Mouse (Mus musculus) stomach, postnatal 0 days (tissue): ENCODE results near the gene Slc4a10. TPM values are rescaled to one million over a fixed set of nuclear protein-coding genes. Genes with fewer than 3 reads are reported as not detected.
A peak's percentile ranks its signal among the peaks of the same experiment; 100 is the strongest.
"Not testable (repeated sequence)": the region's sequence is repeated elsewhere in the genome, so short reads cannot be mapped to it uniquely, and the experiment has no call there.

ENCODE experiments used
- ATAC-seq: fragments of 200-750 bp; cut with Nextera tagmentation; 2 replicates; pipeline ENCODE4 v1.8.0; 2017; ENCODE audit not compliant: low FRiP score, low TSS enrichment
- DNase-seq: peaks from one replicate; pipeline ENCODE4 v3.0.0-alpha.2; 2016; ENCODE audit warnings: low spot score
- H3K27ac ChIP-seq: fragments of 300-500 bp; sonication (generic); replicated peaks from 2 replicates; pipeline ENCODE4 v1.5.1; 2014; ENCODE audit warnings: mild to moderate bottlenecking, control low read depth
- H3K27me3 ChIP-seq: fragments of 300-500 bp; sonication (generic); 2 replicates; pipeline ENCODE4 v1.6.1; 2014; ENCODE audit warnings: low read length; ENCODE audit not compliant: control insufficient read depth, insufficient read depth
- H3K36me3 ChIP-seq: fragments of 300-500 bp; sonication (generic); 2 replicates; pipeline ENCODE4 v1.6.1; 2014; ENCODE audit warnings: low read length, mixed read lengths; ENCODE audit not compliant: control insufficient read depth, insufficient read depth
- H3K4me1 ChIP-seq: fragments of 300-500 bp; sonication (generic); replicated peaks from 2 replicates; pipeline ENCODE4 v1.6.1; 2014; ENCODE audit warnings: antibody characterized with exemption; ENCODE audit not compliant: control insufficient read depth, insufficient read depth
- H3K4me2 ChIP-seq: fragments of 300-500 bp; sonication (generic); replicated peaks from 2 replicates; pipeline ENCODE4 v1.6.1; 2014; ENCODE audit warnings: low read depth, mild to moderate bottlenecking, control low read depth, moderate library complexity
- H3K4me3 ChIP-seq: fragments of 300-500 bp; sonication (generic); 2 replicates; pipeline ENCODE4 v1.5.1; 2014; ENCODE audit warnings: low read depth, low read length, control low read depth
- H3K9ac ChIP-seq: fragments of 300-500 bp; sonication (generic); 2 replicates; pipeline ENCODE4 v1.6.1; 2014; ENCODE audit warnings: mild to moderate bottlenecking, low read length, control low read depth, mixed read lengths
- H3K9me3 ChIP-seq: fragments of 300-500 bp; sonication (generic); 2 replicates; pipeline ENCODE4 v1.6.1; 2016; ENCODE audit warnings: low read length; ENCODE audit not compliant: control insufficient read depth
- CTCF ChIP-seq: IDR thresholded peaks from 2 replicates; pipeline ENCODE4 v1.5.1; 2016; ENCODE audit warnings: antibody characterized with exemption, low read depth, mild to moderate bottlenecking, moderate library complexity
- EP300 ChIP-seq: optimal IDR thresholded peaks from 2 replicates; pipeline ENCODE3; 2016; ENCODE audit warnings: antibody characterized with exemption
- WGBS: fragments of 180-500 bp; shearing (Covaris S2); extraction: QIAGEN DNeasy Blood & Tissue Kit; methylation state at CpG from one replicate; pipeline ENCODE4 v1.1.7; 2014; 5-methylcytosine and 5-hydroxymethylcytosine counted together
- polyA plus RNA-seq: library from polyadenylated mRNA; unstranded; fragments of >200 nt; fragmentation: Nextera tagmentation; extraction: Ambion mirVana; gene quantifications from 2 replicates; pipeline ENCODE4 v1.2.1, GENCODE M21; 2015

The Slc4a10 gene
- 0.15 and 0.16 TPM in 2 replicates for polyA plus RNA-seq

DNA sequence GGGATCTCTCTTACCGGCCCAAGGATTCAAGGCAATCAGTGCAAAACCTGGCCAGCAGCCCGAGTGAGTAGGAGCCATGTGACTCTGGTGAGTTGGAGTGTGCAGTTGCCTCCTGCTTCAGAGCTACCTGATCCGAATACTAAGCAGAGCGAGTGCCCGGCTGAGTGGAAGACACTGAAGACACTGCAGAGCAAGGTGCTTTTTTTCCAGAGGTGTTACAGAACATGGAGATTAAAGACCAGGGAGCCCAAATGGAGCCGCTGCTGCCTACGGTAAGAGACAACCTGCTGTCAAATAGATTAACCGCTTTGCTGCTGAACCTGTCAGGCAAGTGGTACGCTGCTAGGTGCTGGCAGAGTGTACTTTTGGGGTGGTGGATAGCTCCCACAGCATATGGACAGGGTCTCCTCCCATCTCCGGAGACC, at the start of gene Slc4a10:
TSS of gene Slc4a10 (plus strand) at position 42 of the 425 bp plus-strand sequence.
- Histone ChIP-seq H3K4me3 (peak within 1 kb of the TSS; percentile 36), H3K9me3 (no peaks in the 10 kb centered on the region), H3K27ac (no peak within 1 kb of the TSS), H3K4me1 (no peaks in the 10 kb centered on the region), H3K4me2 (peak within 1 kb of the TSS; percentile 56), H3K27me3 (no peaks in the 10 kb centered on the region), H3K36me3 (no peaks in the 10 kb centered on the region), H3K9ac (0 out of 2 replicates have a peak within 1 kb of the TSS, but pooled peaks have one; percentile 35)
- ATAC-seq (no peak), DNase-seq (peak; percentile 15)
- WGBS, result 18% methylated on average over 10 of the region's 10 CpGs
- TF ChIP-seq EP300 (no peak), CTCF (no peak)

DNA sequence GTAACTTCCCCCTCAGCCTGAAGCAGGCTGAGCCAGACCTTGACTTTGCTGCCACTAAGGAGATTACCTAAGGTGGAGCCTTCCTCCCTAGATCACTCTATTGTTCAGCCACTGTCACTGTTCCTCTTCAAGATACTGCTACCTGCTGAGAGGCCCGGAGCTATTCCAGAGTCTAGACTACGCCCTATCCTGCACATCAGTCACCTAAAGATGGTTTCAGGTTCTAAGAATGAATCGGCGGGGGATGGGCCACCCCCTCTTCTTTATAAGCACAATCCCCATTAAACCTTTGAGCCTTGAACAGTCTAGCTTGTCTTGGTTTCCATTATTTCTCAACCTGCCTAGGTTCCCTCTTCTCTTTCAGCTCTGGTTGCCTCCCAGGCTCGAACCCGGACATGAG, 45.0 kb upstream of the Slc4a10 start:
- H3K27me3 ChIP-seq, ATAC-seq, DNase-seq, H3K27ac ChIP-seq, H3K4me2 ChIP-seq, H3K4me3 ChIP-seq, H3K4me1 ChIP-seq, H3K9me3 ChIP-seq, H3K9ac ChIP-seq, H3K36me3 ChIP-seq: not testable (repeated sequence)
- WGBS, result 86% methylated on average over 6 of the region's 6 CpGs

DNA sequence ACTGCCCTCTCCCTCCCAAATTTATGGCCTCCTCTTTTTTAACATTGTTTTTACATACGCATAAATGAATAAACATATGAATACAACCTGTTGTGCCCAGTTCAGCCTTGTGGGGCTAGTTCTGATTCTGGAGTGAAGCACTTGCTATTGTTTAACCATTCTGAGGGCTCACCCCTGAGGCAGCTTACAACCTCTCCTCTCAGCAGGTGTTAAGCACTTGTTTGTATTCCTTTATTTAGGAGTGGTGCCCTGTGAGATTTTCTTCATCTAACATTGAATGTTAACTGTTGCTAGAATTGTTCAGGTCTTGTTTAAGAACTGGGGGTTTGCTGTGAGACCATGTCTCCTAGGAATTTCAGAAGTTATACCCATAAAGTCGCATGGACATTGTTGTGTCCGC, 28.1 kb upstream of the Slc4a10 start:
- no peaks in the 10 kb centered on the region for H3K27me3 ChIP-seq
- H3K4me1 ChIP-seq, result no peaks in the 10 kb centered on the region
- WGBS, result 70% methylated on average over 3 of the region's 3 CpGs
- H3K4me3 ChIP-seq, result no peak overlapping the region
- DNase-seq (no peak), ATAC-seq (no peak)
- H3K36me3 ChIP-seq, result no peaks in the 10 kb centered on the region
- H3K9me3 ChIP-seq, result no peaks in the 10 kb centered on the region
- no peak overlapping the region for H3K27ac ChIP-seq
- H3K9ac ChIP-seq, result no peak overlapping the region
- no peak for TF ChIP-seq EP300
- TF ChIP-seq CTCF, result no peak
- no peak overlapping the region for H3K4me2 ChIP-seq

DNA sequence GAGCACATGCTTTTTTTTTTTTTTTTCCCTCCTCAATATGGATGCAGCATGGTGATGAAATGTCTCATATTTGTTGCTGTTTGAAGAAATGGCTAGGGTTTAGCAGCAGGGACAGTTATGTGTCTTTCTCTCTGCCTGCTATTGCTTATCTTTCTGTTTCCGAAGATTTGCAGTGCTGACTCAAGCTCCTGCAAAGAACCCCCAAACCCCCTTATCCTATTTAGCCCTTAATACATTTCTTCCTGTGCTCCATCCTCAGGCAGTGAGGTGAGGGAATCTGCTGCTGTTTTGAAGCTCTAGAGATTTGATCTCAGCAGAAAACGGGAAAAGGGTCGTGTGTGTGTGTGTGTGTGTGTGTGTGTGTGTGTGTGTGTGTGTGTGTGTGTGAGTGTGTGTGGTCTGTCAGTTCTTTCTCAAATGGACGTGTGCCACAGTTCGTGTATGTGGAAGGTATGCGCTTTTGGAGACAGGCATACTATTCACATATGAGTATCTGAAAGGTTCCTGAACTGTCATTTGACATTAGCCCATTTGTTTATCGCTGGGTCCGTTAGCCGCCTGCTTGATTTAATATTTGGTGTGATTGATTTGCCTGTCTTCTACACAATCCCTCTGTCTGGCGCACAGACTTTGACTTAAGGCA, 720 bp downstream of the Slc4a10 start:
- peak overlapping the region; percentile 56 for H3K4me2 ChIP-seq
- H3K27ac ChIP-seq, result no peak overlapping the region
- TF ChIP-seq CTCF (no peak), EP300 (no peak)
- ATAC-seq, result no peak
- peak overlapping the region; percentile 36 for H3K4me3 ChIP-seq
- no peaks in the 10 kb centered on the region for H3K27me3 ChIP-seq
- H3K9me3 ChIP-seq, result no peaks in the 10 kb centered on the region
- no peaks in the 10 kb centered on the region for H3K4me1 ChIP-seq
- H3K9ac ChIP-seq, result peak overlapping the region; percentile 35; the same call in 1 of the 2 replicates
- DNase-seq, result no peak
- no peaks in the 10 kb centered on the region for H3K36me3 ChIP-seq
- 8% methylated on average over 10 of the region's 10 CpGs for WGBS

DNA sequence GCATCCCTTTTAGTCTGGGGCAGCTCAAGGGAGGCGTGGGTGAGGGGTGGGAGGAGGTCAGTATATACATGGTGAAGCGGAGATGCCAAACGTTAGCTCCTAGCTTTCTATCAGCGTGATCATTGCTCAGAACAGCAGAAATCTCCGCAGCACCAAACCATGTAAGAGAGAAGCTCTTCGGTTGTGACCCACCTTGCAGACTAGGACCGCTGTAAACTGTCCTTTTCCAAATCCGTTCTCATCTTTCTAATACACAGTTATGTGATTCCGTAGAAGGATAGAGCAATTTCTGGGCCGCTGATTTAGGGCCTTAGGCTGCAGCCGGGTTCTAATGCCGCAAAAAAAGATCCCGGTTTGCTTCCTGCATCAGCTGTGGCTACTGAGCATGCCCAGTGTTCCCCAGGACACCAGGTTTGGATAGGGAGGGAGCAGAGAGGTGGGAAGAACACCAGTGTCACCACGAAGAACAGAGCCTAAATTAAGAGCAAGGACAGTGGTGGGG, 1.3 kb downstream of the Slc4a10 start:
- WGBS, result 1% methylated on average over 14 of the region's 14 CpGs
- no peak for ATAC-seq

DNA sequence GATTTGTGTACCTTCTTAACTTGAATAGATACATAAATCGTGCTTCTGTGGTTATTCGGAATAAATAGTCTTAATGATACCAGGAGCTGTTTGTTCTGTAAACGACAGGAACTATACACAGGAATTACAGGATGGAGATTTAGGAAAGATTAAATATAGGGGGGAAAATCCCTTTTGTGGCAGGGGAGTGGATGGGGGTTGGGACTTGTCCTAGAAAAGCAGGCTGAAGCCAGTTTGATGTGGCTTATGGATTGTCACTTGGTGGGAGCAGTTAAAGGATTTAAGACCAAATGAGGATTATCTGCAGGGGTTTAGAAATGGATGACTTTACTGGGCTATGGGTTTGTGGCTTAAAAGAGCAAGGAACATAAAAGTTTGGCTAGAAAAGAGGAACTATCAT, 1.9 kb downstream of the Slc4a10 start:
- Histone ChIP-seq H3K4me1 (no peaks in the 10 kb centered on the region), H3K36me3 (no peaks in the 10 kb centered on the region), H3K9me3 (no peaks in the 10 kb centered on the region), H3K27me3 (no peaks in the 10 kb centered on the region), H3K4me2 (peak overlapping the region; percentile 56; the same call in 1 of the 2 replicates), H3K27ac (no peak overlapping the region), H3K4me3 (no peak overlapping the region; the same call in 1 of the 2 replicates), H3K9ac (no peak overlapping the region)
- no peak for TF ChIP-seq CTCF
- TF ChIP-seq EP300, result no peak
- no peak for DNase-seq
- WGBS, result 7% methylated on average over 3 of the region's 3 CpGs
- no peak for ATAC-seq

More for the DNA sequence above, 1.3 kb downstream of the Slc4a10 start:
- no peak overlapping the region for H3K27ac ChIP-seq
- H3K4me2 ChIP-seq, result peak overlapping the region; percentile 56
- TF ChIP-seq EP300 (no peak), CTCF (no peak)
- peak overlapping the region; percentile 35; the same call in 1 of the 2 replicates for H3K9ac ChIP-seq
- H3K4me1 ChIP-seq, result no peaks in the 10 kb centered on the region
- no peaks in the 10 kb centered on the region for H3K9me3 ChIP-seq
- no peaks in the 10 kb centered on the region for H3K27me3 ChIP-seq
- no peak for DNase-seq
- no peaks in the 10 kb centered on the region for H3K36me3 ChIP-seq
- H3K4me3 ChIP-seq, result peak overlapping the region; percentile 36
